Mouse (Mus musculus) C2C12 (cell line): ENCODE results near the gene Vps39.

ENCODE experiments used
- CTCF ChIP-seq: IDR thresholded peaks from one replicate; pipeline ENCODE4 v1.5.1; 2011; ENCODE audit not compliant: control insufficient read depth, insufficient read depth, insufficient read length
- MYOG ChIP-seq: IDR thresholded peaks from one replicate; pipeline ENCODE4 v1.6.1; 2011; ENCODE audit not compliant: control insufficient read depth, insufficient read length; ENCODE audit errors: extremely low read depth

- TF ChIP-seq MYOG (no peak), CTCF (no peak)
These were observed 67.3 kb downstream of the Vps39 start for GRCm38 (mm10) chr2:120285639-120286038.
